In the genomic region with DNA sequence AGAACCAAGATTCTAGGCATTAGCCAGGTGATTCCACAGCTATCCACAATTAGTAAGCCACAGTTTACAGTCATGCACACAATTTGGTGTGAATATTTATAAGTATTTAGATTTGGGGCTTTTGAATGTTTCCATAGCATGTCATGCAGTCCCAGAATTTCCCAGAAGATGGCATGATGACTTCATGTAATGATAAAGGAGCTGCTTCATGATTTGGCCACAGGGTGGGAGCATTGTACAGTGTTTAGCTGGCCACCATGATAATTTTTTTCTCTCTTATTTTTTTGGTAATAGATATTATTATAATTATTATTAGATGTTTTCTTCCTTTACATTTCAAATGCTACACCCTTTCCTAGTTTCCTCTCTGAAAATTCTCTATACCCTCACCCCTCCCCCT, we compare ENCODE assay signal across 10 mouse cellular contexts.
DNase-seq lines count a peak whose midpoint lies in the region; ATAC-seq and TF ChIP-seq lines count a peak whose summit lies in the region.
"Had no signal": no experiment of that assay in that cellular context is flagged by ENCODE, and none has a peak within 500 bp of the region (broad histone marks: within the 10 kb centered on the region; RNA-seq: fewer than 3 reads in every experiment).

No protein-coding gene starts in this region.

- H3K4me3 ChIP-seq in heart, postnatal 0 days (ENCODE audit: low read depth, low read length): no peak overlapping the region
- no peak overlapping the region for H3K4me3 ChIP-seq in heart, embryonic 10.5 days
- H3K4me3 ChIP-seq in cortical plate, adult 2 months (ENCODE audit: insufficient read depth, low read length): no peak overlapping the region
- H3K4me3 ChIP-seq in lung, embryonic 16.5 days (ENCODE audit: low read length): no peak overlapping the region
- H3K4me3 ChIP-seq: limb, embryonic 15.5 days; stomach, embryonic 15.5 days had no signal

- TF ChIP-seq POLR2A in cortical plate, adult 2 months (IDR thresholded peaks at IDR 0.05; ENCODE audit: extremely low read depth, insufficient read depth, low read length): no peak

- DNase-seq in heart, postnatal 0 days (ENCODE audit: low spot score): peak; percentile 52
- DNase-seq in heart, embryonic 10.5 days (ENCODE audit: low spot score): no peak
- DNase-seq in Patski (ENCODE audit: low read depth, low spot score): peak; percentile 13
- DNase-seq in gastrocnemius, postnatal 10 days: peak; percentile 48
- DNase-seq in layer of hippocampus, adult 18-20 months (ENCODE audit: low spot score in 2 of 2): peak; percentile 24 to 71
- DNase-seq in right cerebral cortex, postnatal 4 days: peak; percentile 70

- no peak overlapping the region for H3K27ac ChIP-seq in heart, postnatal 0 days (ENCODE audit: low read depth)
- no peak overlapping the region for H3K27ac ChIP-seq in heart, embryonic 10.5 days
- no peak overlapping the region for H3K27ac ChIP-seq in cortical plate, adult 2 months (ENCODE audit: insufficient read depth, low read length)
- H3K27ac ChIP-seq in lung, embryonic 16.5 days (ENCODE audit: low read length): no peak overlapping the region
- H3K27ac ChIP-seq: limb, embryonic 15.5 days; stomach, embryonic 15.5 days had no signal

- H3K9me3 ChIP-seq in heart, postnatal 0 days (replicated peaks; ENCODE audit: control insufficient read depth, low read length): no peaks in the 10 kb centered on the region
- no peaks in the 10 kb centered on the region for H3K9me3 ChIP-seq in heart, embryonic 10.5 days
- no peaks in the 10 kb centered on the region for H3K9me3 ChIP-seq in lung, embryonic 16.5 days (ENCODE audit: control insufficient read depth, low read length)
- H3K9me3 ChIP-seq: limb, embryonic 15.5 days; stomach, embryonic 15.5 days had no signal

- CTCF ChIA-PET in Patski (lab: Charles Lee): interaction anchor here (1.1 kb wide), 1 partner anchor 975 kb away, joined by 3 read pairs; a partner anchor contains a TSS

- POLR2A ChIA-PET in Patski (lab: Charles Lee): no interaction called here

- H3K4me1 ChIP-seq in heart, postnatal 0 days (ENCODE audit: control insufficient read depth, insufficient read depth): no peaks in the 10 kb centered on the region
- H3K4me1 ChIP-seq in heart, embryonic 10.5 days: no peaks in the 10 kb centered on the region
- H3K4me1 ChIP-seq in cortical plate, adult 2 months (ENCODE audit: control insufficient read depth, insufficient read depth, low read length): no peaks in the 10 kb centered on the region
- peaks cover 6% of the 10 kb centered on the region; the same call in 1 of the 2 replicates for H3K4me1 ChIP-seq in lung, embryonic 16.5 days (replicated peaks; ENCODE audit: control insufficient read depth, insufficient read depth, low read length)
- H3K4me1 ChIP-seq: limb, embryonic 15.5 days; stomach, embryonic 15.5 days had no signal

- no peaks in the 10 kb centered on the region for H3K27me3 ChIP-seq in heart, postnatal 0 days (ENCODE audit: control insufficient read depth, insufficient read depth, low read length)
- no peaks in the 10 kb centered on the region for H3K27me3 ChIP-seq in heart, embryonic 10.5 days (ENCODE audit: insufficient read depth, poor library complexity, severe bottlenecking)
- H3K27me3 ChIP-seq in Patski: no peaks in the 10 kb centered on the region
- H3K27me3 ChIP-seq in lung, embryonic 16.5 days (ENCODE audit: control insufficient read depth, insufficient read depth, low read depth, low read length): no peaks in the 10 kb centered on the region
- H3K27me3 ChIP-seq: limb, embryonic 15.5 days; stomach, embryonic 15.5 days had no signal

- in situ Hi-C loops in Patski (cut with MboI; ENCODE audit: low pct_unique_long_range_greater_than_20kb): loop anchor here (5.0 to 10.0 kb wide), 2 partner anchors 115 to 977 kb away; a partner anchor contains a TSS

- no peaks in the 10 kb centered on the region for H3K36me3 ChIP-seq in heart, postnatal 0 days (replicated peaks; ENCODE audit: control insufficient read depth, insufficient read depth, low read length)
- H3K36me3 ChIP-seq in heart, embryonic 10.5 days: no peaks in the 10 kb centered on the region
- H3K36me3 ChIP-seq in lung, embryonic 16.5 days (ENCODE audit: control insufficient read depth, insufficient read depth, low read length): no peaks in the 10 kb centered on the region
- H3K36me3 ChIP-seq: limb, embryonic 15.5 days; stomach, embryonic 15.5 days had no signal

- no peak overlapping the region for H3K4me2 ChIP-seq in heart, postnatal 0 days (ENCODE audit: low read depth, low read length)
- H3K4me2 ChIP-seq in lung, embryonic 16.5 days (ENCODE audit: low read depth, low read length): no peak overlapping the region
- H3K4me2 ChIP-seq: limb, embryonic 15.5 days; stomach, embryonic 15.5 days had no signal

- H3K9ac ChIP-seq in heart, postnatal 0 days (replicated peaks; ENCODE audit: low read depth, low read length): no peak overlapping the region
- no peak overlapping the region for H3K9ac ChIP-seq in lung, embryonic 16.5 days (ENCODE audit: low read length)
- H3K9ac ChIP-seq: limb, embryonic 15.5 days; stomach, embryonic 15.5 days had no signal

- TF ChIP-seq EP300 in heart, postnatal 0 days (IDR thresholded peaks at IDR 0.05; ENCODE audit: low read depth): no peak

- ATAC-seq in heart, postnatal 0 days (ENCODE audit: insufficient read depth, low read depth): no peak
- no peak for ATAC-seq in Patski
- ATAC-seq in lung, embryonic 16.5 days (ENCODE audit: low read depth): 0 out of 2 replicates have a peak, but pooled peaks have one; percentile 36

- TF ChIP-seq CTCF in heart, postnatal 0 days (IDR thresholded peaks at IDR 0.05; ENCODE audit: low read depth): peak; percentile 94
- TF ChIP-seq CTCF in Patski (IDR thresholded peaks at IDR 0.05): peak; percentile 95
- peak; percentile 88 for TF ChIP-seq CTCF in cortical plate, adult 2 months (IDR thresholded peaks at IDR 0.05; ENCODE audit: extremely low read depth, insufficient read depth, low read length)
